Mouse (Mus musculus): Measurements from ENCODE around the gene Trim8. TPM values are rescaled to one million over a fixed set of nuclear protein-coding genes. Genes with fewer than 3 reads are reported as not detected.

Trim8 gene
- polyA plus RNA-seq, 1 experiment from 2014 or later: 27.8 TPM

Other genes with a start within 250 kb of the Trim8 start
- gene Nfkb2, start 197.4 kb upstream of the Trim8 start, polyA plus RNA-seq (2015; fragmentation: Nextera tagmentation; extraction: Ambion mirVana): 9.1 and 10.5 TPM in 2 replicates
- gene Psd, start 174.5 kb upstream of the Trim8 start, polyA plus RNA-seq (2015; fragmentation: Nextera tagmentation; extraction: Ambion mirVana): 7.0 and 8.3 TPM in 2 replicates
- 13.3 and 14.2 TPM in 2 replicates for gene Fbxl15, start 173.5 kb upstream of the Trim8 start, polyA plus RNA-seq (2015; fragmentation: Nextera tagmentation; extraction: Ambion mirVana)
- 146 and 154 TPM in 2 replicates for gene Cuedc2, start 163.0 kb upstream of the Trim8 start, polyA plus RNA-seq (2015; fragmentation: Nextera tagmentation; extraction: Ambion mirVana)
- gene Mfsd13a, start 160.6 kb upstream of the Trim8 start, polyA plus RNA-seq (2015; fragmentation: Nextera tagmentation; extraction: Ambion mirVana): 10.1 and 10.5 TPM in 2 replicates
- gene 2310034G01Rik, start 151.4 kb upstream of the Trim8 start, polyA plus RNA-seq (2015; fragmentation: Nextera tagmentation; extraction: Ambion mirVana): 2.0 and 2.4 TPM in 2 replicates
- 137 and 139 TPM in 2 replicates for gene Actr1a, start 106.0 kb upstream of the Trim8 start, polyA plus RNA-seq (2015; fragmentation: Nextera tagmentation; extraction: Ambion mirVana)
- gene Sufu, start 104.8 kb upstream of the Trim8 start, polyA plus RNA-seq (2015; fragmentation: Nextera tagmentation; extraction: Ambion mirVana): 31.9 and 34.5 TPM in 2 replicates
- 115 and 119 TPM in 2 replicates for gene Arl3, start 71.5 kb downstream of the Trim8 start, polyA plus RNA-seq (2015; fragmentation: Nextera tagmentation; extraction: Ambion mirVana)
- 27.9 and 28.3 TPM in 2 replicates for gene Sfxn2, start 71.7 kb downstream of the Trim8 start, polyA plus RNA-seq (2015; fragmentation: Nextera tagmentation; extraction: Ambion mirVana)
- gene Wbp1l, start 97.4 kb downstream of the Trim8 start, polyA plus RNA-seq (2015; fragmentation: Nextera tagmentation; extraction: Ambion mirVana): 44.0 and 48.0 TPM in 2 replicates
- gene Cyp17a1, start 171.5 kb downstream of the Trim8 start, polyA plus RNA-seq (2015; fragmentation: Nextera tagmentation; extraction: Ambion mirVana): 0.10 TPM in 1 of 2 replicates, not detected in the other
- 15.5 and 16.2 TPM in 2 replicates for gene Borcs7, start 188.2 kb downstream of the Trim8 start, polyA plus RNA-seq (2015; fragmentation: Nextera tagmentation; extraction: Ambion mirVana)
- gene As3mt, start 205.8 kb downstream of the Trim8 start, polyA plus RNA-seq (2015; fragmentation: Nextera tagmentation; extraction: Ambion mirVana): 29.1 and 30.4 TPM in 2 replicates